Mouse (Mus musculus): ENCODE results near the gene Gm11634.

DNA sequence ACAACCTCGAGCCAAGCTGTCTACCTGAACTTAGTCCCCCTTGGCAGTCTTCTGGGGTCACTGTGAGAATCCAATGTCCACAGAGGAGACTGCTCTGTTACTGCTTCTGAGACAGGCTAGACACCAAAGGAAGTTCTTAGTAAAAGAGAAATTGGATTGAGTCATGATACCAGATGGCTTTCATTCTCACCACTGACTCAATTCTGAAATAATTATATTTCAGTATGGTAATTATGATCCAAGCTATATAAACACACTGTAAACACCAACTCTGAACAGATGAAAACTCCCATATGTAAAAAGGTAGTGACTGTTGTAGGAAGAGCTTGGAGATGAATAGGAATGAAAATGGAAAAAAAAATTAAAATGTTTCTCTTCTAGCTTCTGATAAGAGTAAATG lies 54.9 kb downstream of the Gm11634 start:
- no peak for TF ChIP-seq KAT2A (conservative IDR thresholded peaks at IDR 0.05; ENCODE audit: low read depth, low read length)
- no peak for TF ChIP-seq TBP (IDR thresholded peaks at IDR 0.05; ENCODE audit: low read depth, low read length)
- TF ChIP-seq TCF12 (IDR thresholded peaks at IDR 0.05; ENCODE audit: low read depth, low read length): no peak
- TF ChIP-seq NELFE (IDR thresholded peaks at IDR 0.05; ENCODE audit: low read depth, low read length): no peak
- TF ChIP-seq GATA1 (IDR thresholded peaks at IDR 0.05; ENCODE audit: low read depth, low read length): no peak
- no peak for TF ChIP-seq E2F4 (IDR thresholded peaks at IDR 0.05; ENCODE audit: borderline replicate concordance, low read depth, low read length)
- TF ChIP-seq CTCF (IDR thresholded peaks at IDR 0.05 in 2 of 3, conservative IDR thresholded peaks at IDR 0.05 in 1 of 3; ENCODE audit: control insufficient read depth in 1 of 3, insufficient read depth in 1 of 3, low read depth in 2 of 3, low read length in 3 of 3, poor library complexity in 1 of 3, severe bottlenecking in 1 of 3): no peak
- no peak for TF ChIP-seq POLR2AphosphoS2 (IDR thresholded peaks at IDR 0.05; ENCODE audit: low read length)
- TF ChIP-seq ZC3H11A (IDR thresholded peaks at IDR 0.05; ENCODE audit: low read depth, low read length): no peak
- TF ChIP-seq JUND (IDR thresholded peaks at IDR 0.05; ENCODE audit: low read depth, low read length): no peak
- TF ChIP-seq SMC3 (IDR thresholded peaks at IDR 0.05; ENCODE audit: low read depth, low read length): no peak

All from MEL (cell line).